Mouse (Mus musculus) neural tube, embryonic 11.5 days (tissue): ENCODE data around the gene Ppp1r13l. TPM values are rescaled to one million over a fixed set of nuclear protein-coding genes. Genes with fewer than 3 reads are reported as not detected.

Experiments used
- ATAC-seq: fragments of 200-750 bp; cut with Nextera tagmentation; 2 replicates; pipeline ENCODE4 v1.8.0; 2017; ENCODE audit warnings: moderate number of reproducible peaks, mild to moderate bottlenecking, moderate TSS enrichment, moderate library complexity; ENCODE audit not compliant: insufficient read depth, low FRiP score, low TSS enrichment
- DNase-seq: peaks from one replicate; pipeline ENCODE4 v3.0.0-alpha.2; 2015; ENCODE audit warnings: low spot score
- H3K27ac ChIP-seq: fragments of 300-500 bp; sonication (generic); 2 replicates; pipeline ENCODE4 v1.5.1; 2014; ENCODE audit warnings: low read depth, mild to moderate bottlenecking, low read length
- H3K27me3 ChIP-seq: fragments of 300-500 bp; sonication (generic); 2 replicates; pipeline ENCODE4 v1.6.1; 2014; ENCODE audit warnings: mild to moderate bottlenecking, low read length, mixed read lengths; ENCODE audit not compliant: control insufficient read depth, insufficient read depth
- H3K36me3 ChIP-seq: fragments of 300-500 bp; sonication (generic); 2 replicates; pipeline ENCODE4 v1.6.1; 2014; ENCODE audit warnings: mild to moderate bottlenecking, low read length, moderate library complexity, mixed read lengths; ENCODE audit not compliant: control insufficient read depth, insufficient read depth
- H3K4me1 ChIP-seq: fragments of 300-500 bp; sonication (generic); 2 replicates; pipeline ENCODE4 v1.6.1; 2014; ENCODE audit warnings: low read length, mixed read lengths; ENCODE audit not compliant: control insufficient read depth, insufficient read depth
- H3K4me2 ChIP-seq: fragments of 300-500 bp; sonication (generic); 2 replicates; pipeline ENCODE4 v1.6.1; 2014; ENCODE audit warnings: low read depth, mild to moderate bottlenecking, moderate library complexity
- H3K4me3 ChIP-seq: fragments of 300-500 bp; sonication (generic); 2 replicates; pipeline ENCODE4 v1.5.1; 2014; ENCODE audit warnings: low read depth, low read length
- H3K9ac ChIP-seq: fragments of 300-500 bp; sonication (generic); 2 replicates; pipeline ENCODE4 v1.6.1; 2014; ENCODE audit warnings: mild to moderate bottlenecking, low read length
- H3K9me3 ChIP-seq: fragments of 300-500 bp; sonication (generic); 2 replicates; pipeline ENCODE4 v1.6.1; 2016; ENCODE audit warnings: low read length; ENCODE audit not compliant: control insufficient read depth
- WGBS: fragments of 180-500 bp; shearing (Covaris S2); extraction: QIAGEN DNeasy Blood & Tissue Kit; methylation state at CpG from one replicate; pipeline ENCODE4 v1.1.7; 2014; 5-methylcytosine and 5-hydroxymethylcytosine counted together
- polyA plus RNA-seq: library from polyadenylated mRNA; unstranded; fragments of >200 nt; fragmentation: Nextera tagmentation; extraction: Ambion mirVana; gene quantifications from 2 replicates; pipeline ENCODE4 v1.2.1, GENCODE M21; 2014

The Ppp1r13l gene
- polyA plus RNA-seq, 1 experiment from 2014 or later = 3.4 TPM

DNA sequence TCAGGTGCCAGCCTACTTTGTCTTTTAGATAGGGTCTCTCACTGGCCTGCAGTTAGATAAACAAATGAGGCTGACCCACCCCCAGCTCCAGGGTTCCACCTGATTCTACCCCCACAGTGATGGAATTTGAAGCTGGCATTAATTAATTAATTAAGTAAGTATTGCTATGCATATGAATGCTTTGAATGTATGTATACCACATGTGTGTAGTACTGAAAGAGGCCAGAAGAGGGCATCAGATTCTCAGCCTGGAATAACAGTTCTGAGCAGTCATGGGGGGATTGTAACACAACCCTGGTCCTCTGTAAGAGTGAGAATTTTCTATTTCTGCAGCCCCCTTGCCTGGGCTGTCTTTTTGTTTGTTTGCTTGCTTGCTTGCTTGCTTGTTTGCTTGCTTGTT is 31.1 kb upstream of the Ppp1r13l start:
- Histone ChIP-seq H3K27ac (no peak overlapping the region), H3K4me3 (no peak overlapping the region), H3K9ac (no peak overlapping the region), H3K4me1 (peaks cover 8% of the 10 kb centered on the region), H3K27me3 (no peaks in the 10 kb centered on the region), H3K36me3 (no peaks in the 10 kb centered on the region), H3K9me3 (no peaks in the 10 kb centered on the region), H3K4me2 (no peak overlapping the region)
- no peak for DNase-seq
- ATAC-seq = no peak

DNA sequence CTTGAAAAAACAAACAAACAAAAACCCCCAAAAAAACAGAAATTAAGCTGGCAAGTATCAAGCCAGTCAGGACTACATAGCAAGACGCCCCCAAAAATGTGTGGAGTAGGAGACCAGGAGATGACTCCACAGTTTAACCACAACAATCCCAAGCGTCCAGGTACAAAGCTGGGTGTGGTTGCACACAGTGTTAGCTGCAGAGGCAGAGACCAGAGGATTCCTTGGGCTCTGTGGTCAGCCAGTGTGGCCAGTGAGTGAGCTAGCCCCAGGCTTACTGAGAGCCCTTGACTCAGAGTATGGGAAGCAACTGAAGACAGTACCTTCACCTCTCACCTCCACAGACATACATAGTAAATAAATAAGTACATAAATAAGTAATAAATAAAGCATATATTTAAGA is 27.6 kb upstream of the Ppp1r13l start:
- ATAC-seq = no peak
- no peak for DNase-seq
- whole genome bisulfite sequencing = 61% methylated on average over 2 of the region's 2 CpGs

DNA sequence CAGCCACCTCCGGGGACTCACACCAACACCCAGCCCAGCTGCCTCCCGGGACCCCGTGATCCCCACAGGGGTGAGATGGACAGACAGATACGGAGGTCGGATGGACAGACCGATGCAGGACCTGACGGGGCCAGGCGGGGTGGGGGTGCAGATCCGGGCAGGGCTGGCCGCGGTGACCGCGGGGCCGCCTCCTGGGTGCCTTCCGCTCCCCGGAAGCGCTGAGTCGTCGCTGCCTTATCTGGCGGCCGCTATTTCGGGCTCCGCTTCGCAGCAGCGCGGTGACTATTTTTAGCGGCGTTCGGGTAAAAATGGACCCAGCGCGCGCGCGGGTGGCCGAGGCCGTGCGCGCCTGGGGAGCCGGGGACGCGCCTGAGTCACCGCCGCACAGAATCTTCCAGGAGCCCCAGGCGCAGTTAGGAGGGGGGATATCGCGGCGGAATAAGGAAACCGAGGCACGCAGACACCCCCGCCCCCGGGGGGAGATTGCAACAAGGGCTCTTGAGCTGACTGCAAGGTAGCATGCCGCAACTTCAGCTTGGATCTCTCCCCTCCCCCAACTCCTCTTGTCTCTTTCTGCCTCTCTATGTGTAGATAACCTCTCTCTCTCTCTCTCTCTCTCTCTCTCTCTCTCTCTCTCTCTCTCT is 26.7 kb upstream of the Ppp1r13l start:
- no peaks in the 10 kb centered on the region for H3K9me3 ChIP-seq
- no peaks in the 10 kb centered on the region for H3K27me3 ChIP-seq
- peak; percentile 61 for ATAC-seq
- peak overlapping the region; percentile 86 for H3K9ac ChIP-seq
- DNase-seq = peak; percentile 70
- H3K36me3 ChIP-seq = no peaks in the 10 kb centered on the region
- H3K27ac ChIP-seq = 0 out of 2 replicates have a peak overlapping the region, but pooled peaks have one; percentile 49
- H3K4me2 ChIP-seq = peak overlapping the region; percentile 90
- peak overlapping the region; percentile 62 for H3K4me3 ChIP-seq
- no peaks in the 10 kb centered on the region for H3K4me1 ChIP-seq
- under 1% methylated on average over 52 of the region's 52 CpGs for WGBS

More for the DNA sequence above, 27.6 kb upstream of the Ppp1r13l start:
- Histone ChIP-seq H3K4me3 (no peak overlapping the region), H3K4me2 (no peak overlapping the region), H3K9ac (no peak overlapping the region), H3K27me3 (no peaks in the 10 kb centered on the region), H3K36me3 (no peaks in the 10 kb centered on the region), H3K4me1 (peaks cover under 1% of the 10 kb centered on the region; the same call in 1 of the 2 replicates), H3K27ac (no peak overlapping the region), H3K9me3 (no peaks in the 10 kb centered on the region)

DNA sequence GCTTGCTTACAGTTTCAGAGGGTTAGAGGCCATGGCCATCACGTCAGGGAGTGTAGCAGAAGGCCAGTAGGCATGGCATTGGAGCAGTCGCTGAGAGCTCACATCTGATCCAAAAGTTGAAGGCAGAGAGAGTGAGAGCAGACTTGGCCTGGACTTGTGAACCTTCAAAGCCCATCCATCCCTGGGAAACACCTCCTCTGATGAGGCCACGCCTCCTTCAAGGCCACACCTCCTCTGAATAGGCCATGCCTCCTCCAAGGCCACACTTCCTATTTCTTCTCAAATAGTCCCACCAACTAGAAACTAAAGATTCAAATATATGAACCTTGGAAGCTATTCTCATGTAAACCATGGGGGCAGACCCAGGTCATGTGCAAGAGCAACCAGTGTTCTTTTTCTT is 24.0 kb upstream of the Ppp1r13l start:
- no peak for ATAC-seq
- WGBS = 35% methylated on average over 3 of the region's 3 CpGs
- no peaks in the 10 kb centered on the region for H3K9me3 ChIP-seq
- H3K9ac ChIP-seq = no peak overlapping the region
- DNase-seq = no peak
- no peak overlapping the region for H3K27ac ChIP-seq
- H3K27me3 ChIP-seq = no peaks in the 10 kb centered on the region
- no peaks in the 10 kb centered on the region for H3K4me1 ChIP-seq
- H3K4me3 ChIP-seq = no peak overlapping the region
- H3K4me2 ChIP-seq = no peak overlapping the region
- no peaks in the 10 kb centered on the region for H3K36me3 ChIP-seq

DNA sequence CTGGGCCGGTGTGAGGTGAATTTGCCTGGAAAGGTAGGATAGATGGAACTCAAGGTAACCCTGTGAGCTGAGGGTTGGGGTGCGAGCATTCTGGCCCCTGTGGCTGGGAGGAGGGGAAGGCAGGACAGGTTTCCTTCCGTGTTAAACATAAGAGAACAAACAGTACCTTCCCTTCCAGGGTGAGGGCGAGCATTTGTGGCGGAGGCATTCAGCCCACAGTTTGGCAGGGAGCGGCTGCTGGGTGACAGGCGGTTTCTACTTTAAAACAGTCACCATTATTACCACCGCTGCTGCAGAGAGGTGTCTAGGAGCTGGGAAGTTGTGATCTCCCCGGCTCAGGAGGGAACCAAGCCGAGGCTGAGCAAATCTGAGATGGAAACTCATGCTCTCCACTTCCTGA is 22.4 kb upstream of the Ppp1r13l start:
- ATAC-seq = no peak
- no peak for DNase-seq
- no peak overlapping the region for H3K4me3 ChIP-seq
- no peak overlapping the region for H3K4me2 ChIP-seq
- no peaks in the 10 kb centered on the region for H3K36me3 ChIP-seq
- WGBS = 55% methylated on average over 10 of the region's 10 CpGs
- no peak overlapping the region for H3K9ac ChIP-seq
- H3K27ac ChIP-seq = no peak overlapping the region
- H3K27me3 ChIP-seq = peaks cover 8% of the 10 kb centered on the region
- peaks cover 6% of the 10 kb centered on the region; the same call in 1 of the 2 replicates for H3K4me1 ChIP-seq
- H3K9me3 ChIP-seq = no peaks in the 10 kb centered on the region

DNA sequence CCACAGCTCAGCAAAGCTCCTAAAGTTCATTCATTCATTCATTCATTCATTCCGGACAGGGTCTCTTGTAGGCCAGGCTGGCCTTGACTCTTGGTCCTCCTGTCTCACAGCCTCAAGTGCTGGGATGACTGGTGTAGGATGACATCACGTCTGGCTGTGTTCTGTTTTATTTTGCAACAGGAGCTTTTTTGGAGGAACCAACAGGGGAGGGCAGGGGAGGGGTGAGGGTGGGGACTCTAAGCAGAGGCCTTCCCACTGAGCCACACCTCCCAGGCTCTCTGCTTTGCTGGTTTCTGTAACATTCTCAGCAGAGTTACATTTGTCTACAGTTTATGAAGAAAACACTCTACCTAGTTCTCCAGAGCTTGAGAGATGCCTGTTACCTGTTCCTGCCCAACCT is 21.5 kb upstream of the Ppp1r13l start:
- Histone ChIP-seq H3K4me1 (peaks cover 7% of the 10 kb centered on the region; the same call in 1 of the 2 replicates), H3K36me3 (no peaks in the 10 kb centered on the region), H3K9ac (no peak overlapping the region), H3K27ac (no peak overlapping the region), H3K4me3 (no peak overlapping the region), H3K27me3 (peaks cover 8% of the 10 kb centered on the region), H3K9me3 (no peaks in the 10 kb centered on the region), H3K4me2 (no peak overlapping the region)
- 64% methylated on average over 2 of the region's 2 CpGs for WGBS
- ATAC-seq (no peak), DNase-seq (no peak)

DNA sequence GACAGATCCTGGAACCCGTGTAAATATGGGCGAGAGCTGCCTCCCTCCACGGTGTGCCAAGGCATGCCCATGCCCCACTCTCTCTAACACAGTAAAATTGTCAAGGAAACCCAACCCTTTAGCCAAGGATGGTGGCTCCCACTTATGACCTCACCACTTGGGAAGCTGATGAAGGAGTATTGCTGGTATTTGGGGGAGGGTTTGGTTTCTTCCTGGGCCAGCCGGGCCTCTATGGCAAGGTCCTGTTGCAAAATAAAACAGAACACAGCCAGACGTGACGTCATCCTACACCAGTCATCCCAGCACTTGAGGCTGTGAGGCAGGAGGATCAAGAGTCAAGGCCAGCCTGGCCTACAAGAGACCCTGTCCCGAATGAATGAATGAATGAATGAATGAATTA is 21.0 kb upstream of the Ppp1r13l start:
- H3K27me3 ChIP-seq = peaks cover 8% of the 10 kb centered on the region
- H3K27ac ChIP-seq = no peak overlapping the region
- no peaks in the 10 kb centered on the region for H3K36me3 ChIP-seq
- 79% methylated on average over 7 of the region's 7 CpGs for WGBS
- H3K9me3 ChIP-seq = no peaks in the 10 kb centered on the region
- no peak overlapping the region for H3K9ac ChIP-seq
- DNase-seq = no peak
- no peak for ATAC-seq
- H3K4me3 ChIP-seq = no peak overlapping the region
- H3K4me1 ChIP-seq = peaks cover 7% of the 10 kb centered on the region; the same call in 1 of the 2 replicates
- H3K4me2 ChIP-seq = no peak overlapping the region

DNA sequence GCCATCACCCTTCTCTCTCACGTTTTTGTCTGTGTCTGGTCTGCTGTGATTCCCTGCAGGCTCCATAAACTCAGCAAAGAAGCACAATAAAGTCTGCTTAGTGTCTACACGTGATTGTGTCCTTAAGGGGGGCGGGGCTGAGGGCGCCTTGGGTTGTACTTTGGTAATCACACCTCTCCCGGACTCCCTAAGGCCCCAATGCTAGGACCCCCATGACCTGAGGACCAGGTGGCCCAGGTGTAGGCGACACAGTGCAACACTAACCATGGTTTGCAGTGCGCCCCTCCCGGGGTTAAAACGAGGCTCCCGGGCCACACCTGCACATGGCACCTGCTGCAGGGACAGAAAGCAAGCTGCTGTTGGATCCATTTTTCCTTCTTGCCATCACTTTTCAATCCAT is 18.3 kb upstream of the Ppp1r13l start:
- WGBS = 16% methylated on average over 10 of the region's 10 CpGs
- ATAC-seq = no peak
- Histone ChIP-seq H3K9me3 (no peaks in the 10 kb centered on the region), H3K27me3 (peaks cover 8% of the 10 kb centered on the region), H3K9ac (no peak overlapping the region), H3K36me3 (no peaks in the 10 kb centered on the region), H3K4me3 (no peak overlapping the region), H3K4me2 (peak overlapping the region; percentile 72), H3K4me1 (peaks cover 16% of the 10 kb centered on the region), H3K27ac (no peak overlapping the region)
- no peak for DNase-seq

DNA sequence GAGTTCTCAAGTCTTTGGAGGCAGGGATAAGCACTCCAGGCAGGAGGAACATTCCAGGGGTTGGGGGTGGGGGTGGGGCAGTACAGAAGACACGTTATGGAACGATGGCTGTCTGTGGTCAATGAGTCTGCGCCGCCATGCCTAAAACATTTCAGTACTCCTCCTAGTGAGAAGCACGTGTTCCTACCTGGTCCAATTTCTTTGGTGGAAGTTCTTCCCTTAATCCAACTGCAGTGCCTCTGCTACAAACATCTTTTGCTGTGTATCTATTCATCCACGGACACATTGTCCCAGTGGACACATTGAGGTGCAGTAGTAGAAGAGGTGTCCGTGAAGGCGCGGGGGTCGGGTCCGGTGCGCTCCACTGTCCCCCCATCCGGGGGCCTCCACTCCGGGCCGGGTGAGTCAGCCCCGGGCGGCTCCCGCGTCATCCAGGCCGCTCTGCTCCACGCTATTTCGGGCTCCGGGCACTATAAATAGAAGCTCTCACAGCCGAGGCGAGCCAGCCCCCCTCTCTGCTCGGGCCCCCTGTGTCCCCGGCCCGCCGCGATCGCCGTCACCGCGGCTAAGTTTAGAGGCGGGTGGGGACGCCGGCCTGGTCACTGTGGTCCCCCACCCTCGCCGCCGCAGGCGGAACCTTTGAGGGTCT is 17.7 kb upstream of the Ppp1r13l start:
- 0% methylated on average over 41 of the region's 41 CpGs for WGBS
- Histone ChIP-seq H3K9me3 (no peaks in the 10 kb centered on the region), H3K4me2 (peak overlapping the region; percentile 72), H3K27me3 (peaks cover 8% of the 10 kb centered on the region), H3K4me3 (peak overlapping the region; percentile 40), H3K36me3 (no peaks in the 10 kb centered on the region), H3K4me1 (peaks cover 16% of the 10 kb centered on the region), H3K27ac (no peak overlapping the region), H3K9ac (peak overlapping the region; percentile 23)
- no peak for DNase-seq
- ATAC-seq = 0 out of 2 replicates have a peak, but pooled peaks have one; percentile 4
